Mouse (Mus musculus): ENCODE data around the gene Gna14. TPM values are rescaled to one million over a fixed set of nuclear protein-coding genes. Genes with fewer than 3 reads are reported as not detected.

The Gna14 gene
- polyA plus RNA-seq, 1 experiment, result 3.4 TPM

DNA sequence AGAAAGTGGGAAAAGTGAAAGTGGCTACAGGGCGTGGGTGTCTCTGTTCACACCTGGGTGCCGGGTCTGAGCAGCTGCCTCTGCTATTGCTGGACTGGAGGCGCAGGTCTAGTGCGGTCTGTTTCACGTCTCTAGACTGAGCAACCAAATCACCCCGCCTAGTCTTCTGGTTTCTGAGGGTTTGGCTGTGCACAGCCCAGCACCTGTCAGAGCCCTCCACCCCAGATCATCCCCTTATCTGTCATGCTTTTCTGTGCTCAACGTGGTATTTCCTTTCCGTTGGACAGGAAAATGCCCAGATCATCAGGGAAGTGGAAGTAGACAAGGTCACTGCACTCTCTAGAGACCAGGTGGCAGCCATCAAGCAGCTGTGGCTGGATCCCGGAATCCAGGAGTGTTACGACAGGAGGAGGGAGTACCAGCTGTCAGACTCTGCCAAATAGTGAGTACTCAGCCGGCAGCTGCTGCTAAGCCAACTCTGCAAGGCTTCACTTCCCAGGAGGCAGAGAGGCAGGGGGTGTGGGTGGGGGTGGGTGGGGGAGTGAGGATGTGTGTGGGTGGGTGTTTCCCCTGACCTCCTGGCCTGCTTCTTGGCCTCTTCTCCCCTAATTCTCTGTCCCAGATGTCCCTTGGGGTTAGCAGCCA, 163.2 kb downstream of the Gna14 start:
- no peak for DNase-seq
- TF ChIP-seq POLR2A (IDR thresholded peaks at IDR 0.05; ENCODE audit: control insufficient read depth, extremely low read depth, insufficient read depth, low read length, poor library complexity) (no peak), CTCF (IDR thresholded peaks at IDR 0.05; ENCODE audit: borderline replicate concordance, control insufficient read depth, extremely low read depth, insufficient read depth, low read length, poor library complexity) (no peak)
- H3K36me3 ChIP-seq (ENCODE audit: control insufficient read depth, insufficient read depth, low read length), result no peaks in the 10 kb centered on the region
- H3K27ac ChIP-seq (ENCODE audit: control insufficient read depth, insufficient read depth, low read length), result no peak overlapping the region
- no peaks in the 10 kb centered on the region for H3K4me1 ChIP-seq (replicated peaks; ENCODE audit: control insufficient read depth, insufficient read depth, low read length)
- H3K4me3 ChIP-seq (ENCODE audit: control insufficient read depth, insufficient read depth, low read length), result no peak overlapping the region
- H3K27me3 ChIP-seq (ENCODE audit: control insufficient read depth, insufficient read depth, low read length), result no peaks in the 10 kb centered on the region
- 72% methylated on average over 11 of the region's 11 CpGs for WGBS

DNA sequence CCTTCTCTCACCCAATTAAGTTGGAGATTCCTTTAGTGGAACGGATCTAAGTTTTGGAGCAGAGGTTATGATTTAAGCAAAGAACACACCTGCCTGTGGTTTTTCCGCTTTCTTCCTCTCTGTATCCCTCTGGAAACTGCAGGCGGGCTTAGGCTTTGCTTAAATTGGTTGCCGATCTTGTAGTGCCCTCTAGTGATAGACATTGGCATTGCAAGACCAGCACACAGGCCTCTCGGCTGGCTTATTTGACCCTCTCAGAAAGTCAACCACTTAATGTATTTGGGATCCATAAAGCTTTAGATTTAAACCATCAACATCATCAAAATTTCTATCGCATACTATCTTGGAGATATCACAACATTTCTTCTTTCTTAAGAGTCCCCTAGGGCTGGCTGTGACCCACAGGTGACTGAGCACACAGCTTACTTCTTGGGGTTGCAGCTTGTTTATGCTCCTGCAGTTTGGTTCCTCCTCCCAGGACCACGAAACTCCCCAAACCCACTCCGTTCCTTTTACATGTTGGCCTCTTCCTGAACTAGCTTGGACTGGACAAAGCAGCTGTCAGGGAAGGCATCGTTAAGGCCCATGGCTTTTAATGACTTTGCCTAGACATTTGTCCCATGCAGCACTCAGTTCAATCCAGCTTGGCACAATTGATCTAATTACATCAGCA, 163.9 kb downstream of the Gna14 start:
- no peaks in the 10 kb centered on the region for H3K4me1 ChIP-seq (replicated peaks; ENCODE audit: control insufficient read depth, insufficient read depth, low read length)
- WGBS, result 23% methylated on average over 9 of the region's 9 CpGs
- DNase-seq, result peak; percentile 58
- H3K27me3 ChIP-seq (ENCODE audit: control insufficient read depth, insufficient read depth, low read length), result no peaks in the 10 kb centered on the region
- TF ChIP-seq CTCF (IDR thresholded peaks at IDR 0.05; ENCODE audit: borderline replicate concordance, control insufficient read depth, extremely low read depth, insufficient read depth, low read length, poor library complexity) (no peak), POLR2A (IDR thresholded peaks at IDR 0.05; ENCODE audit: control insufficient read depth, extremely low read depth, insufficient read depth, low read length, poor library complexity) (no peak)
- H3K27ac ChIP-seq (ENCODE audit: control insufficient read depth, insufficient read depth, low read length), result no peak overlapping the region
- H3K36me3 ChIP-seq (ENCODE audit: control insufficient read depth, insufficient read depth, low read length), result no peaks in the 10 kb centered on the region
- H3K4me3 ChIP-seq (ENCODE audit: control insufficient read depth, insufficient read depth, low read length), result no peak overlapping the region

DNA sequence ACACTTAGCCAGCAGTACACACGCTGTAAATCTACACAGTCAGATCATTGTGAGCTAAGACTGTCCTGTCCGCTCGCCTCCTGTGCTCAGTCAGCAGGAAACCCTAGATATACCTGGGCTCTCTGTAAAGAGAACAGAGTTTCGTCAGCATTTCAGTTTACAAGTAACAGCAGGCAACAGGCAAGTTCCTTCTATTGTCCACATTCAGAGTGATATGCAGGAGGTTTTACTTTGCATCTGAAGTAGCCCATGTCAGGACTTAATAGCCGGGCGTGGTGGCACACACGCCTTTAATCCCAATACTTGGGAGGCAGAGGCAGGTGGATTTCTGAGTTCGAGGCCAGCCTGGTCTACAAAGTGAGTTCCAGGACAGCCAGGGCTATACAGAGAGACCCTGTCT, 166.5 kb downstream of the Gna14 start:
- no peak overlapping the region for H3K4me3 ChIP-seq (ENCODE audit: control insufficient read depth, insufficient read depth, low read length)
- H3K36me3 ChIP-seq (ENCODE audit: control insufficient read depth, insufficient read depth, low read length), result no peaks in the 10 kb centered on the region
- H3K4me1 ChIP-seq (replicated peaks; ENCODE audit: control insufficient read depth, insufficient read depth, low read length), result no peaks in the 10 kb centered on the region
- no peaks in the 10 kb centered on the region for H3K27me3 ChIP-seq (ENCODE audit: control insufficient read depth, insufficient read depth, low read length)
- DNase-seq, result no peak
- no peak overlapping the region for H3K27ac ChIP-seq (ENCODE audit: control insufficient read depth, insufficient read depth, low read length)
- 91% methylated on average over 8 of the region's 8 CpGs for WGBS
- TF ChIP-seq CTCF (IDR thresholded peaks at IDR 0.05; ENCODE audit: borderline replicate concordance, control insufficient read depth, extremely low read depth, insufficient read depth, low read length, poor library complexity) (no peak), POLR2A (IDR thresholded peaks at IDR 0.05; ENCODE audit: control insufficient read depth, extremely low read depth, insufficient read depth, low read length, poor library complexity) (no peak)

DNA sequence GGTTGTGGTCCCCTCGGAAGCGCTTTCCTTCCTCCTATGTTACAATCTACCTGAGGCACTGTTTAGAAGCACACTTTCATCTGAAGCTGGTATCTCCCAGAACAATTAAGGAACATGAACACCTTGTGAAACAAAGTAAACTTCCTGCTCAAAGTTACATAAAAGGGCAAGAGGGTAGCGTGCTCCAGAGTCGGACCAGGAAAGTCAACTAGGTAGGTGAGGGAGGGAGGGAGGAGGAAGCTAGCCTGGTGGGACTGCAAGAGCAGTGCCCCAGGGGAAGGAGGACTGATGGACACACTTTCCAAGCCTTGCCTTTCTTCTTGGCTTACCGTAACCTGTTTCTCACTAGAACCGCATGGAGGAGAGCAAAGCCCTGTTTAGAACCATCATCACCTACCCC, 172.1 kb downstream of the Gna14 start:
- TF ChIP-seq POLR2A (IDR thresholded peaks at IDR 0.05; ENCODE audit: control insufficient read depth, extremely low read depth, insufficient read depth, low read length, poor library complexity) (no peak), CTCF (IDR thresholded peaks at IDR 0.05; ENCODE audit: borderline replicate concordance, control insufficient read depth, extremely low read depth, insufficient read depth, low read length, poor library complexity) (no peak)
- H3K4me1 ChIP-seq (replicated peaks; ENCODE audit: control insufficient read depth, insufficient read depth, low read length), result no peaks in the 10 kb centered on the region
- H3K4me3 ChIP-seq (ENCODE audit: control insufficient read depth, insufficient read depth, low read length), result no peak overlapping the region
- no peaks in the 10 kb centered on the region for H3K36me3 ChIP-seq (ENCODE audit: control insufficient read depth, insufficient read depth, low read length)
- WGBS, result 91% methylated on average over 6 of the region's 6 CpGs
- no peak overlapping the region for H3K27ac ChIP-seq (ENCODE audit: control insufficient read depth, insufficient read depth, low read length)
- no peaks in the 10 kb centered on the region for H3K27me3 ChIP-seq (ENCODE audit: control insufficient read depth, insufficient read depth, low read length)
- DNase-seq, result no peak

DNA sequence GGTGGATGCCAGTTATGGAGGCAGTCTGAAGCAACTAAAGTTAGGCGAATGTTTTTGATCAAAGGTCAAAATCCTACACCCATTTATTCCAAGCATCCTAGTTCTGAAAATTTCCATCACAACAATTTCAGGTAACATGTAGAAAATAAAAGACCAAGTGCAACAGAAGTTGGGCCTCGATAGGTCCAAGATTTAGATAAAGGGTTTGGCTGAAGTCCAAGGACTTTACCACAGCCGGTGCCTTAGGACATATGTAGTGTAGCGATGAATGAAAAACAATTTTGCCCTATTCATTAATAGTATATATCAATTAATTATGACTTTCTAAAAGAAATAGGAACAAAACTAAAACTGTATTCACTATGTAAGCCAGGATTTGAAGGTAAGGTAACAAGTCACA, 187.6 kb downstream of the Gna14 start:
- Histone ChIP-seq H3K27ac (ENCODE audit: control insufficient read depth, insufficient read depth, low read length) (no peak overlapping the region), H3K4me3 (ENCODE audit: control insufficient read depth, insufficient read depth, low read length) (no peak overlapping the region), H3K27me3 (ENCODE audit: control insufficient read depth, insufficient read depth, low read length) (no peaks in the 10 kb centered on the region), H3K4me1 (replicated peaks; ENCODE audit: control insufficient read depth, insufficient read depth, low read length) (peaks cover 2% of the 10 kb centered on the region; the same call in 1 of the 2 replicates), H3K36me3 (ENCODE audit: control insufficient read depth, insufficient read depth, low read length) (no peaks in the 10 kb centered on the region)
- no peak for DNase-seq
- TF ChIP-seq POLR2A (IDR thresholded peaks at IDR 0.05; ENCODE audit: control insufficient read depth, extremely low read depth, insufficient read depth, low read length, poor library complexity) (no peak), CTCF (IDR thresholded peaks at IDR 0.05; ENCODE audit: borderline replicate concordance, control insufficient read depth, extremely low read depth, insufficient read depth, low read length, poor library complexity) (no peak)
- WGBS, result 94% methylated on average over 4 of the region's 4 CpGs

DNA sequence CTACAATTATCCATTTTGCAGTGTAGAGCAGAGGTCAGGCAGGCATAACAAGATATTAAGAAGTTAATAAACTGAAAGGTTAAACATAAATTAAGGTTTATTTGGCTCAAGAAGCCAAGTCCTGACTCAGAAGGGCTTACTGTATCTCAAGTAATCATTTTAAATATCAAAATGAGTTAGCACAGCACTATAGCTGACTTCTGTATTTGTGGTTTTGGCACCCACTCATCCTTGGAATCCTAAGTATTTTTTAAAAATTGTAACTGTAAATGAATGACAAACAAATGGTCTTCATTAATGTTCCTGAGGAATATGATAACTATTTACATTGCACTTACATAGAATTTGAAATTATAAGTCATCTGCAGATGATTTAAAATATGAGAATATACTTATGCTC, 189.4 kb downstream of the Gna14 start:
- Histone ChIP-seq H3K4me1 (replicated peaks; ENCODE audit: control insufficient read depth, insufficient read depth, low read length) (peaks cover 2% of the 10 kb centered on the region; the same call in 1 of the 2 replicates), H3K27me3 (ENCODE audit: control insufficient read depth, insufficient read depth, low read length) (no peaks in the 10 kb centered on the region), H3K27ac (ENCODE audit: control insufficient read depth, insufficient read depth, low read length) (no peak overlapping the region), H3K36me3 (ENCODE audit: control insufficient read depth, insufficient read depth, low read length) (no peaks in the 10 kb centered on the region), H3K4me3 (ENCODE audit: control insufficient read depth, insufficient read depth, low read length) (no peak overlapping the region)
- DNase-seq, result no peak
- TF ChIP-seq POLR2A (IDR thresholded peaks at IDR 0.05; ENCODE audit: control insufficient read depth, extremely low read depth, insufficient read depth, low read length, poor library complexity) (no peak), CTCF (IDR thresholded peaks at IDR 0.05; ENCODE audit: borderline replicate concordance, control insufficient read depth, extremely low read depth, insufficient read depth, low read length, poor library complexity) (no peak)
